Mouse (Mus musculus) heart, postnatal 0 days (tissue): Measurements from ENCODE around the gene Olfr154.

ENCODE experiments used
- CTCF ChIP-seq: IDR thresholded peaks from 2 replicates; pipeline ENCODE4 v1.5.1; 2016; ENCODE audit warnings: antibody characterized with exemption, control low read depth, low read depth
- EP300 ChIP-seq: IDR thresholded peaks from 2 replicates; pipeline ENCODE4 v1.6.1; 2016; ENCODE audit warnings: antibody characterized with exemption, low read depth

DNA sequence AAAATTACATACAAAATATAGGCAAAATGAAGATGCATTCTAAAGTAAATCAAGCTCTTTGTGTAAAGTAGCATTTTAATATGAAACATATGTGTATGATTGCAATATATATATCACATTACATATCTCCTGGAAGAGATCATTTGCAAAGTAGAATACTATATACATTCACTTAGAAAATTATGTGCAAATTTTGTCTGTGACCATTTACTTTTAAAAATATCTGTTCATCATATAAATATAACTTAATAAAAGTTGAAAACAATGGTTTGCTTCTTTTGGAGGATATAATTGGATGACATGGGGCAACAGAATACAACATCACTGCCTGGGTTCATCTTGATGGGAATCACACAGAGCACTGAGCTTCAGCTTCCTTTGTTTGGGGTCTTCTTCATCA is 24.9 kb upstream of the Olfr154 start, which contains the start of gene Olfr1008:
- TF ChIP-seq CTCF (no peak), EP300 (no peak)
